Mouse (Mus musculus): Measurements from ENCODE around the gene Rabgap1l.

DNA sequence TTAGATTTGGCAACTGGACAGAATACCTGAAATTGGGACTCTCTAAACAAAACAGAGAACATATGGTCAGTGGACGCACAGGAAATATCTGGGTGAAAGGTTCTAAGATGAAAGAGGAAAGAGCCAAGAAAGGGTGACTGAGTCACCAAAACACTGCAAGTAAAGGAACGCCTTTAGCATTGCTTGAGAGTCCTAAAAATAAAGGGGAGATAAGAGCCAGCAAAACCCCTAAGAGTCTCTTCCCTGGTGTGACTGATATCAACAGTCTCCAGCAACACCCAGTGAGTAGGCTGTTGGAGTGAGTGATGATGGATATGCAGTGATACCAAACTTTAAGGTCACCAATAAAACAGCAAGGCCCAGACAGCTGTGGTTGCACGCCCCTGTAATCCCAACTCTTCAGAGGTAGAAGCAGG, 32.4 kb upstream of the Rabgap1l start:
- TF ChIP-seq POLR2A (IDR thresholded peaks at IDR 0.05; ENCODE audit: low read depth, low read length), result no peak
- TF ChIP-seq CTCF (conservative IDR thresholded peaks at IDR 0.05; ENCODE audit: insufficient read depth, insufficient read length, low read depth, low read length), result no peak
